Mouse (Mus musculus) layer of hippocampus, postnatal 10 days (tissue): ENCODE data around the gene Gtdc1. TPM values are rescaled to one million over a fixed set of nuclear protein-coding genes. Genes with fewer than 3 reads are reported as not detected.

Experiments used
- DNase-seq, 2 experiments: peaks; one replicate each; pipeline ENCODE4 v3.0.0; 2021; ENCODE audit warnings: low spot score in 2 of 2
- total RNA-seq, 2 experiments: library from RNA; stranded (reverse); gene quantifications; 2 replicates each; pipeline ENCODE4 v1.2.3; 2021

Gtdc1 gene
- total RNA-seq, 2 experiments from 2014 or later, result 66.2 to 78.7 TPM

DNA sequence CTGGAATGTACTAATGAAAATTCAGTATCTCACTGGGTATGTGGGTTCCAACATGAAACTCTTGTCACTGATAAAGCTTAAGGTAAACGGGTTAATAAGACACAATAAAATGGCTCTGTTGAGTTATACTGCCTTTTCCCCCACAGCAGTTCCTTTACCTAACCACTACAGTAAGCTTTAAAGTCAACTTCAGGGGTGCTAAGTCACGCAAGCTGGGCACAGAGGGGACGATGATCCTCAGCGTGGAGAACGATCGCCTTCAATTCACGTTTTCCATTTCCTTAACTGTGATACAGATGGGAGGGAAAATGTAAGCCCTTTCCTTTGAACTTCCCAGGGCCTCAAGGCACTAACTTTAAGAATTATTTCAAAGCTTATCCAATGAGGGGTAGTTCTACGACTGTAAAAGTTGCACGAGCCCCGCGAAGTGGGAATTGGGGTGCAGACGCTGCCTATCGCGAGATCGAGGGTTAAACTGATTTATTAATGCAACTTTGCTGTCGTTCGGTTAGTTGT, 1.2 kb downstream of the Gtdc1 start:
- DNase-seq, result no peak

DNA sequence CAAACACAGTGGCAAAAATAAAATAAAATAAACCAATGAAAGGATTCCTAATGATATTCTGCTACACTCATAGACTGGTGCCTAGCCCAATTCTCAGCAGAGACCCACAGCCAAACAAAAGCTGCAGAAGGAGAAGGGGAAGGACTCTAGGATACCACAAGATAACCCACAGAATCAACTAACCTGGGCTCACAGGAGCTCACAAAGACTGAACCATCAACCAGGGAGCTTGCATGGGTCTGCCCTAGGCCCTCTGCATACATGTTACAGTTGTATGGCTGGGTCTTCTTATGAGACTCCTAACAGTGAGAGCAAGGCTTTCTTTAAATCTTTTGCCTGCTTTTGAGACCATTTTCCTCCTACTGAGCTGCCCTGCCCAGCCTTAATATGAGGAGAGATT, 2.8 kb downstream of the Gtdc1 start:
- DNase-seq, result no peak

DNA sequence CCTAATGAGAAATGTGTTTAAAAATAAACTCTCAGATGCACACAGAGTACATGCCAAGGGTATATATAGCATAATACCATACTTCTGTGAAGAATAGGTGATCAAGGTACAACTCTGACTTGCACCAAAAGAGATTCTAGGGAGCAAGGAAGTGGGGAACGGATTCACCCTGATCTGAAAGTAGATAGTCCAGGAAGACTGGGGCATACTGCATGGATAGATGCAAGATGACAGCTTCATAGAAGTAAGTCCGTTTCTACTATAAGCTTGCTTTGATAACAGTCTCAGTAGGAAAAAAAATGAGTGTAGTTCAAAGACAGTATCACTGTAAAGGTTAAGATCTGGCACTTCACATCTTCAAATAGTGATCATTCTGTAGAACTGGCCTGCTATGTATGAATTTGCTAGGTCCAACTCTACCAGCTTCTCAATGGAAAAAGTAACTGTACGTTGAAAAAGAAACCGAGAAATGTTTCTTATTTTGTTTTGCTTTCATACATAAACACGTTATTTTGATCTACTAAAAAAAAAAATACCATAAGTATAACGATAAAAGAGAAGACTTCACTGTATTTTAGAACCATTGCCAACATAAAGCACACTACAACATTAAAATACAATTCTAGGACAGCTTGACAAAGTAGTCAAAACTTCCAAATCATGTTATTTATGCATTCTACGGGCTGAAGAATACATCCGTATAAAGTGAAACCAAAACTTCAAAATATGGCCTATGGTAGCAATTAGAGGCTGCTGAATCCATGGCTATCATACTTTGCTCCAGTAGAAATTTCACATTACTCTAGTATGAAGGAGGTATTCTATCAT, 4.2 kb downstream of the Gtdc1 start:
- DNase-seq, result no peak

DNA sequence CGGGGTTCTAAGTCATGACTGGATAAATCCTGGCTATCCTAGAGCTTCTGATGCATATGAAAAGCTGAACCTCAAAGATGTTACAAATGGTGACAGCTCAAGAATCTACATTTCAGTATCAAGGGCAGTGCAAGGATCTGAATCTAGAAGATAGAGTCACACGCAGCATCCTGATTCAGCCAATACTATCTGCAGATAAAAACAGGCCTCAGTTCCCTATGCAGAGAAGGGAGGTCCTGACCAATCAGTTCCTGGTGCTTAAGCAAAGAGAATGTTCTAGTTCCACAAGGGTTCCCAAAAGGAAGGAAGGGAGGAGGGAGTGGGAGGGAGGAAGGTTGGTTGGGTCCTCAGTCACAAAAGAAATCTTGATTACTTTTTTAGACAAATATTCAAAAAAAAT, 5.0 kb downstream of the Gtdc1 start:
- no peak for DNase-seq

DNA sequence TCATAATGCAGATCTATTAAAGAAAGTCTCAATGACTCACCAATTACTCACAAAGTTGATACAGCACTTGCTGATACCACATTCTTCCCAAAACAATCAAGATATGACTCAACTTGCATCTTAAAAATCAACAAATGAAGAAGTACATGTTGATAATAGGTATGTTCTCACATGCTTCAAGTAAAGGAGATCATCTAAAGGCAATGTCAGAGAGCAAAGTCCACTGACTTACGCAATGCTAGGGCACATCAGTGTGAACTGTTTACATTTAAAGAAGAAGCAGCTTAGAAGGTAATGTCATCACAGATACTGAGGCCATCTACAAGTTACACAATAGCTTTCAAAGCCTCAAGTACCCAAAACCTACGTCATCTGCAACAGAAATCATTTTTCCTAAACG, 7.0 kb downstream of the Gtdc1 start:
- DNase-seq, result no peak

DNA sequence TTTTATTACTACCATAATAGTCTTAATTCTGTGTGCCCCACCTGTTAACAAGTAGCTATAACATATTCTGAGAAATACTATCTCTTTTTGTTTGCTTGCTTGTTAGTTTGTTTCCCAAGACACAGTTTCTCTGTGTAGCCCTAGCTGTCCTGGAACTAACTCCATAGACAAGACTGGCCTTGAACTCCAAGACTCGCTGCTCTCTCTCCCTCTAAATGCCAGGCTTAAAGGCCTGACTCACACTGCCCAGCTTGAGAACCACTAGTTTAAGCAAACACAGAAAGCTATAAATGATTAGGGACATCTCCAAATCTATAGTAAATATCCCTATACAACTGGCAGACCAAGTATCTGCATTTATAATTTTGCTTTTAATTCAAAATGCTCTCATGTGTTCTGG, 8.1 kb downstream of the Gtdc1 start:
- DNase-seq, result no peak

DNA sequence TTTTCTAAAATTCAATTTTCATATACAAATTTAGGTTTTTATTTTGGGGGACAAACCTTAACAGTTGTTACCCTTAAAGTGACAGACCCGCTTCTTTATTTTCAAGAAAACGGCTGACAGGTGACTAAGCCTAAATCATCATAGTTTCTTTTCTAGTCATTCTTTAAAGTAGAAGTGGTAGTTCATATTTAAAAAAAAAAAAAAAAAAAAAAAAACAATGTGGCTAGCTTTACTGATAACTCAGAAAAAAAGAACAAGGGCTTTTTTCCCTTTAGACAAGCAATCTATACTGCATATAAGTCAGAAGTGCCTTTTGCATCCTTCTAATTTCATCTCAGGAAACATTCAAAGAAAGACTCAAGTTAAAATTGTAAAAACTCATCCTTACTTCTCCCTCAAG, 8.7 kb downstream of the Gtdc1 start:
- no peak for DNase-seq

DNA sequence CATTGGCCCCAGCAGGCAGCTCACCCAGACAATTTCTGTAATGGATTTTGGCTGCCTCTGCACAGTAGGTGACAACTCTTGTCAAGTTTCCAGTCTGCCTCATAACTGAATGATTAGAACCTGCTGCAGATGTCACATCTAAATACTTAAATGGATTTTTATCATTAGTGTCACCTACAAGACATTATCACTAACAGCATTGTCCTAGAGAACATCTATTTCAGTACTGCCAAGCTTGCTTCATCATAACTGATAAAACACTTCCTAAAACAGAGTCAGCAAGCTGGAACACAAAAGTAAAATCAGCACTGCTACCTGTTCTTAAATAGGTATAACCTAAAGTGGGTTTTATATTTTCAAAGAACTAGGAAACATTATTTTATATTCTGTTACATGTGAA, 11.2 kb downstream of the Gtdc1 start:
- no peak for DNase-seq

DNA sequence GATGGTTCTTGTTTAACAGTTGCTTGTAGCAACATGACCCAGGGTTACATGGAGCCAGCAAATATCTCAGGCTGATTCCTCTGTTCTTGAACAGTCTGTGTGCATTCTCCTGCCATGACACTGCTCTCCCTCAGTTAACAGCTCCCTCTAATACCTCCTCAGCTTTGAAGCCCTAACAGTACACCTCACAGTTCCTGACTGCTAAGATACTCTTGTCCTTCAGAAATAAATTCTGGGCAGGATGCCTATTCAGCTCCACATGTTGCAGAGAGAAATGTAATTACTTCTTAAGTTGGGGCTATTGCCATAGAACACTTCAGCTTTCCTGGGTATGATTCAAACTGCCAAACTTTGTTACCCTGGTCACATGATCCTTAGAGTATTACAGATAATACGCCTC, 29.7 kb downstream of the Gtdc1 start:
- no peak for DNase-seq

DNA sequence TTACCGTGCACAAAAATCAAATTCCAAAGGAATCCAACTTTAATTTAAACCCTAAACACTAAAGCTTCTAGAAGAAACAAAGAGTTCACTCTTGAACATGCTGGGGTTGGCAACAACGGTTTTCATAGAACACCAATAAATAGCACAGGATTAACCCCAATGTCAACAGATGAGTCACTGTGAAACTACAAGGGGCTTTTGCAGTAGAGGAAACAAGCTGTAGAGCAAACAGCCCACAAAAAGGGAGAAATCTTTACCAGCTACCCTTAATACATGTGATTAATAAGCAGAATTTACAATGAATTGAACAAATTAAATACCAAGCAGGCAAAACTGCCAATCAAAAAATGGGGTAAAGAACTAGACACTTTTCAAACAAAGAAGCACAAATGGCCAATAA, 53.7 kb downstream of the Gtdc1 start:
- no peak for DNase-seq

DNA sequence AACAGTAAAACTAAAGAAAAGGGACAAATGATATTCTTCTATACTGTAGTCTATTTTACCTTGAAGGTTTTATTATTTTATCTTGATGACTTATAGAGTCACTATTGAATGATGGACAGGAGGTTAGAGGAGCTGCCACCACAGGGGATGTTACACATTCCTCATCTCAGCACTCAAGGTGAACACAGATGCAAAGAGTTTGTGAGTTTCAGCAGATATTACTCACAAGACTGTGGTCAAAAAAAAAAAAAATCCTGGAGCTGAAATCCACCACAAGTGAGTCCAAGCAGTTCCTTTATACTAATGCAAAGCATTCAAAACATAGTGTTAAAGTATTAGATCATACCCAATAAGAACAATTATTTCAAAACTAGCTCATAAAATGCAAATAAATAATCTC, 62.7 kb downstream of the Gtdc1 start:
- DNase-seq, result no peak

DNA sequence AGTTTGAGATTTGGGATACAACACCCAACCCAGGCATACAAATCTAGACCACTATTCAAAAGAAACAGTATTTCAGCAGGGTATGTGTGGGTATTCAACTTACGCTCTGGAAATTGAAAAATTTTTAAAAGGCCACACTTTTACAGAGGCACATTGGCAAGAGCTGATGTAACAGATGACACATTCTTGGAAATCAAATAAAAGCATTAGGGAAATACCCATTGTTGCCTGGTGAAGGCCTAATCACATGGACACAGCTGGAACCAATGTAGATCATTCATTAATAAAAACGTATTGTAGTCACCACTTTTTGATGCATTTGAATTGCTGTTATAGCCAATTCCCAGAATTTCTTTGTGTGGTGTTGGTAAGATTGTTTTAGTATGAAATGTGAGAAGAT, 73.0 kb downstream of the Gtdc1 start:
- DNase-seq, result no peak

DNA sequence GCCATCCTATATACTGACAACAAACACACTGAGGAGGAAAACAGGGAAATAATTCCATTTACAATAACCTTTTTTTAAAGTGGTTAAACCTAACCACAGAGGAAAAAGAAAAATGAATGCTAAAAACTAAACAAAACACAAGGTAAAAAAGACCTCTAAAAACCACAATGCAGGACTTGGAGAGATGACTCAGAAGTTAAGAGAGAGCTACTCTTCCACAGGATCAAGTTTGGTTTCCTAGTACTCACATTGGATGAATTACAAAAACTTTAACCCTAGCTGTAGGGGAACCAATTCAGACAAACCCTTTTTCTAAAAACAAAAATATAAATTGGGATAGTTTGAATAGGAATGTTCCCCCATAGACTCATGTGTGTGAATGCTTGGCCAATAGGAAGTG, 77.8 kb downstream of the Gtdc1 start:
- DNase-seq, result no peak

DNA sequence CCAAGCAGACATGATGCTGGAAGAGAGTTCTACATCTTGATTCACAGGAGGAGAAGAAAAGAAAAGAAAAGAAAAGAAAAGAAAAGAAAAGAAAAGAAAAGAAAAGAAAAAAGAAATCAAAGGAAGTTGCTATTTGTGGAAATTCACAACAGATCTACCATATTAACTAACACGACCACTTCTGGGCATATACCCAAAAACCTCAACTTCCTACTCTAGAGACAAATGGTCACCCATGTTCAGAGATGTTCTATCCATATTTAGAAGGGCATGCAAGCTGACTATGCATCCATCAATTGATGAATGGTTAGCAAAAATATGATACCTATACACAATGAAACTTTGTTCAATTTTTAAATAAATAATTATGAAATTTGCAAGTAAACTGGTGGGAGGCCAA, 79.3 kb downstream of the Gtdc1 start:
- no peak for DNase-seq

DNA sequence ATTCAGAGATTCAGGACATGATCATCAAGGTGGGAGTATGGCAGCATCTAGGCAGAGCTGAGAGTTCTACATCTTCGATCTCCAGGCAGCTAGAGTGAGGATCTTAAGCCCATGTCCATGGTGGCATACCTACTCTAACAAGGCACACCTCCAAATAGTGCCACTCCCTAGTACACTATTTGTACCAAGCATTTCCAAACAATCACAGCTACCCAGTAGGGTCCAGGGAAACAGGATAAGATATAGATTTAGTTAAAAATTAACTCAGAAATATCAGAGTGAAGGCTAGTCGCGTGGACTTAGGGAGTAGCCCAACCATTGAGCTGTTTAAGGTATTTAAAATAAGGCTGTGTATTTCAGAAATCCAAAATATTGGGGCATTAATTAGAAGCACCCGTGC, 82.0 kb downstream of the Gtdc1 start:
- no peak for DNase-seq

DNA sequence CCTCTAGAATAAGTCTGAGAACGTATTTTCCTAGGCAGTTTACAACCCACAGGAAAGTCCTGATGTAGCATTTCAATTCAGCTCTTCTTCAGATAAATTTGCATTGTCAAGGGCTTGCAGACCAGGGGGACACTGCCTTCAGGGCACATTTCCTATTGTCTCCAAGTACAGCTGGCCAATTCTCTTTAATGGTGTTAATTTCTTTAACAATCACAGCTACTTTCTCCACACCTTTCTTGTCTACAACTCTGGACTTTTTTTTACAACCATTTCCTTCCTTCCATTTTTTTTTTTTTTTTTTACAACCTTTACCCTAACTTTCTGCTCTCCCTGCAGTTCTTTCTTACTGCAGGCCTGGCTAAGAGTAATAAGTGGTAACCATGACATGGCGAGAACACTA, 97.7 kb downstream of the Gtdc1 start:
- no peak for DNase-seq

DNA sequence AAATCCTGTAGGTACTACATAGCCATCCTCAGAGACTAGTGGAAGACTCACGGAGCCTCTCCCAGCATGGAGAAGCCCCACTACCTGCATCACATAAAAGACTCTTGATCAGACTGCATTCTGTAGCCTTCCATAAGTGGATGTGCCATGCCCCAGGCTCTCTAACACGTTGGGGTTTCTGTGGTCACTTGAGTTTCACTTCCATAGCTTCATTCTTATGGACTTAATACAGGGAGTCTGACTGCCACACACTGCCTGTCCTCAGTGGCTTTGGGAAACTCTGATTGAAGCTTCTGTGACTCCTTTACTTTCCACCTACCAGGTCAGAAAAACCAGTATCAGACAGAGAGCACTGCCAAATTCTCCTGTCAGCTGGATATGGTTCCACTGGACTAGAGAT, 98.1 kb downstream of the Gtdc1 start:
- no peak for DNase-seq

DNA sequence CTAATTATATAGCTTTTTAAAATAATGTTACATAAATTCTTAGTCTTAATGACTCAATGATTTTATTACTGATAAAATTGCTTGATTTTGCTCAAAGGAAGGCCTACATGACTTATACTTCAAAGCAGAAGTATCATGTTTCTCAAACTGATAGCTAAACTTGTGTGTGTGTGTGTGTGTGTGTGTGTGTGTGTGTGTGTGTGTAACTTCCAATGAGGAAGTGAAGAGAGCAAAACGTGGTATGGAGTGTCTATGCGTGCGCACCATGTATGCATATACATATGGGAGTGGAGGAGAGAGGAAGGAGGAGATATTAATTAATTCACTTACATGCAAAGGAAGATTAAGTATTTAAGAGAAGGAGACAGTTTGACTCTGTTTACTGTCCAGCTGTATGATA, 100.8 kb downstream of the Gtdc1 start:
- DNase-seq, result no peak

DNA sequence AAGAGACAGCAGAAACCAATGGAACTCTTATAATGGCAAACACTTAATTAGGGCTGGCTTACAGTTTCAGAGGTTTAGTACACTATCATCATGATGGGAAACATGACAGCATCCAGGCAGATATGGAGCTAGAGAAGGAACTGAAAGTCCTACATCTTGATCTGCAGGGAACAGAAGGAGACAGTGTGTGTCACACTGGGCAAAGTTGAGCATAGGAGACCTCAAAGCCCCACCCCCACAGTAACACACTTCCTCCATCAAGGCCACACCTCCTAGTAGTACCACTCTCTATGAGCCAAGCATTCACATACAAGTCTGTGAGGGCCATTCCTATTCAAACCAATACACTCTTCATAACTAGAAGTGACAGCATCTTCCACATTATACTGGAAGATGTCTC, 109.7 kb downstream of the Gtdc1 start:
- DNase-seq, result no peak

DNA sequence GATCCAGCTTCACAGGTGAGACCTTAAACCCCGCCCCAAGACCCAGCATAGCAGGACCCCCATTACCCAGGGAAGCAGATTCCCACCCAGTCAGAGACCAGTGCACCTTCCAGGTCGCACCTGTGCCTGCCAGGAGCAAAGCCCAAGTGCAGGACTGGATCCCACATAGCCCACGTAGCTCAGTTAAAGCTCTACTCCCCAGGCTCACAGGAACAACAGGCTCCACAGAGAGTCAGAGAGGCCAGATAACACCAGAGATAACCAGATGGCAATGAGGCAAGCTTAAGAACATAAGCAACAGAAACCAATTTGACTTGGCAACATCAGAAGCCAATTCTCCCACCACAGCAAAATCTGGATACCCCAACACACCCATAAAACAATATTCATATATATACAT, 113.7 kb downstream of the Gtdc1 start:
- DNase-seq, result no peak

DNA sequence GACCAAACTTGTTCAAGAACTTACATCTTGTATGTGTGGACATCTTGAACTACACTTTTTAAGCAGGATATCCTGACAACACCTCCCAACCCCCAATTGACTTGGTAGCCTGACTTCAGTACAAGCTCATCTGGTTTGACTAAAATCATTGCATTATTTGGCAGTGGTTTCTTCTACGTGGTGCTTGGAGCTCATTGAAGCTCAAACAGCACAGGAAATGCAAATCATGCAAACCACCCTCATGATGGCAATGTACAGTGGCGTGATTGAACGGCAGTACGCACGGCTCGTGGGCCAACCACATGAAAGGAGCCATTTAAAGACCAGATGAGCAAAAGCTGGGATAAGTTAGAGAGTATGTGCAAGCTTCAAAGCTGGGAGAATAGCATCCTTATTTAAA, 123.0 kb downstream of the Gtdc1 start:
- DNase-seq, result no peak

DNA sequence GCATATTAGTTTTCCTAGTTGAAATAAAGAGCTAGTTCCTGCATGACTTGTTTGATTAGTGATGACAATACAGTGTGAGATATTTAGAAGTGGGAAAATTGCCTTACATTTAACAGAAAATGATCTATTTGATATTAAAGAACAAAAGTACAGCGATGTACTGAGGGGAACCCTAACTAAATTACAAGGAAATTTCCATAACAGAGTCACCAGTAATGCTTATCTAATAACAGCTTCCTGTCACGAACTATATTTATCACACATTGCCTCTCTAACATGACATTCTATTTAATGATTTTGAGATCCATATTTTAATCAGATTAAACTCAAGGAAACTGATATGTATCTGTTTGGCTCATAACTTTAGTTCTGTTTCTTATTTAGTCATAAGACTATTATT, 126.1 kb downstream of the Gtdc1 start:
- DNase-seq, result no peak

DNA sequence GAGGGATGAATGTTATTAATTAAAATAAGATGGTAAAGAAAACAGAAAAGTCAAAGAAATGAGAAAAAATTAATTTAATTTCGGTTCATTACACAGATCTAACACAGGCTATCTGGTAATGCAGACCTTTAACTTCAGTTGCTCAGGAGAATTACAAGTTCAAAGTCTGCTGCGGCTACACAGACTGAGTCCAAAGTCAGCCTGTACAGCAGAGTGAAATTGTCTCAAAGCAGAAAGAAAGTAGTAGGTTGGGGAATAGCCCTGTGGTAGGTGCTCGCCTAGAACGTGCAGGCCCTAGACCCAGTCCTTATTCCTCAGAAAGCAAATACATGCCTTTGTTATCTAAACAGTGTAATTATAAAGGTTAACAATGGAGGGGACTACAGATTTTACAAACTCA, 135.6 kb downstream of the Gtdc1 start:
- DNase-seq, result no peak

DNA sequence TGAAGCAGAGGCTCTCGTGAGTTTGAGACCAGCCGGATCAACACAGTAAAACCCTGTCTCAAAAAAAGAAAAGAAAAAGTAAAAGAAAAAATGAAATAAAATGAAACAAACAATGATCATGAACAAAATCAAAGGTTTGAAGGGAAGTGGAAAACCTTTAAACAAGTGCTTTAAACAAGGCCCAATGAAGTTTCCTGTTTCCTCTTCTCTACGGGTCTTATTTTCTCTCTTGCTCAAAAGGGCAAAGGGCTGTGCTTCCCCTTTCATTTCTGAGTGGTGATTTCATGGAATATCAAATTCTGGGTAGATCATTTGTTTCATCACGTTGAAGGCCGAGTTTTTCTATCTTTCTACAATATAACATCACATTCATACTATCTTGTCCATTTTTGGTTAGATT, 136.3 kb downstream of the Gtdc1 start:
- no peak for DNase-seq
